8 mouse cellular contexts compared by ENCODE assay signal in the genomic region with DNA sequence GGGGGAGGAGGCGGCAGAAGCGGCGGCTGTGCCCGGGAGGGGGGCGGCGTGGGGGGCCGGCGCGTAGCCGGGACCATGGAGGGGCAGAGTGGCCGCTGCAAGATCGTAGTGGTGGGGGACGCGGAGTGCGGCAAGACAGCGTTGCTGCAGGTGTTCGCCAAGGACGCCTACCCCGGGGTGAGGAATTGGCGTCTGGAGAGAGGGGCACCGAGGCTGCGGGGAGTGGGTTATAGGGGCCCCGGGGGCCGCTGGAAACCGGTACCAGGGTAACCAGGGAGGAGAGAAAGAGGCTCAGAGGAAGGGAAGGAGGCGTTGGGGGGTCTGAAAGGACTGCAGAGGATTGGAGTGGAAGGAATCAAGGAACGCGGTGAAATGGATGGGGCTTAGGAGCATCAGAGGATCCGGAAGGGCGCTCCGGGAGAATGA. TPM values are rescaled to one million over a fixed set of nuclear protein-coding genes. Genes with fewer than 3 reads are reported as not detected.
A peak's percentile ranks its signal among the peaks of the same experiment; 100 is the strongest.
DNase-seq lines count a peak whose midpoint lies in the region; ATAC-seq and TF ChIP-seq lines count a peak whose summit lies in the region.

No protein-coding gene starts in this region.

- no peak overlapping the region for H3K27ac ChIP-seq in kidney, embryonic 14.5 days (ENCODE audit: low read depth, low read length)
- peak overlapping the region; percentile 87 for H3K27ac ChIP-seq in forebrain, embryonic 14.5 days (ENCODE audit: low read depth, low read length)
- H3K27ac ChIP-seq in liver, embryonic 12.5 days = 0 out of 2 replicates have a peak overlapping the region, but pooled peaks have one; percentile 28

- TF ChIP-seq CTCF in G1E (IDR thresholded peaks at IDR 0.05; ENCODE audit: low read depth, low read length) = no peak

- peaks cover 22% of the 10 kb centered on the region for H3K4me1 ChIP-seq in kidney, embryonic 14.5 days (ENCODE audit: control insufficient read depth, insufficient read depth, low read length)
- H3K4me1 ChIP-seq in G1E (ENCODE audit: insufficient read depth, low read depth, low read length) = peaks cover 80% of the 10 kb centered on the region
- peaks cover 30% of the 10 kb centered on the region for H3K4me1 ChIP-seq in forebrain, embryonic 14.5 days (ENCODE audit: control insufficient read depth, insufficient read depth, low read length)
- H3K4me1 ChIP-seq in liver, embryonic 12.5 days = peaks cover 58% of the 10 kb centered on the region

- WGBS in kidney, embryonic 14.5 days = 1% methylated on average over 31 of the region's 31 CpGs
- WGBS in forebrain, embryonic 14.5 days = under 1% methylated on average over 29 of the region's 31 CpGs
- under 1% methylated on average over 28 of the region's 31 CpGs for WGBS in liver, embryonic 12.5 days (ENCODE audit: insufficient replicate concordance)

- peak overlapping the region; percentile 74 for H3K4me3 ChIP-seq in kidney, embryonic 14.5 days (ENCODE audit: low read length)
- H3K4me3 ChIP-seq in G1E (ENCODE audit: low read depth, low read length) = peak overlapping the region; percentile 84
- H3K4me3 ChIP-seq in forebrain, embryonic 14.5 days (ENCODE audit: low read depth, low read length) = peak overlapping the region; percentile 78
- peak overlapping the region; percentile 74 for H3K4me3 ChIP-seq in liver, embryonic 12.5 days

- H3K9me3 ChIP-seq in kidney, embryonic 14.5 days (ENCODE audit: control insufficient read depth, low read length) = no peaks in the 10 kb centered on the region
- no peaks in the 10 kb centered on the region for H3K9me3 ChIP-seq in G1E (replicated peaks)
- H3K9me3 ChIP-seq in forebrain, embryonic 14.5 days (replicated peaks; ENCODE audit: control insufficient read depth, low read length) = no peaks in the 10 kb centered on the region
- H3K9me3 ChIP-seq in liver, embryonic 12.5 days (replicated peaks) = no peaks in the 10 kb centered on the region

- H3K9ac ChIP-seq in kidney, embryonic 14.5 days (ENCODE audit: low read depth, low read length) = peak overlapping the region; percentile 72
- H3K9ac ChIP-seq in forebrain, embryonic 14.5 days (ENCODE audit: low read length) = peak overlapping the region; percentile 88
- peak overlapping the region; percentile 73 for H3K9ac ChIP-seq in liver, embryonic 12.5 days

- DNase-seq in kidney, postnatal 36 days = no peak
- DNase-seq in G1E (ENCODE audit: low spot score) = peak; percentile 51
- DNase-seq in forebrain, embryonic 14.5 days (ENCODE audit: low spot score) = no peak
- DNase-seq in adrenal gland, postnatal 14 days = no peak
- DNase-seq in embryo, embryonic 11 days = no peak
- DNase-seq in cerebellum, adult 9-10 months = no peak

- peak; percentile 6; the same call in 1 of the 2 replicates for ATAC-seq in kidney, embryonic 14.5 days (ENCODE audit: low FRiP score, low TSS enrichment)
- ATAC-seq in G1E (ENCODE audit: extremely low read depth, insufficient number of reproducible peaks, low FRiP score, poor library complexity, severe bottlenecking) = no peak
- peak; percentile 40; the same call in 1 of the 2 replicates for ATAC-seq in forebrain, embryonic 14.5 days
- no peak for ATAC-seq in liver, embryonic 12.5 days

- H3K4me2 ChIP-seq in kidney, embryonic 14.5 days (replicated peaks; ENCODE audit: low read depth, low read length) = peak overlapping the region; percentile 90
- H3K4me2 ChIP-seq in forebrain, embryonic 14.5 days (ENCODE audit: low read length) = peak overlapping the region; percentile 82
- H3K4me2 ChIP-seq in liver, embryonic 12.5 days = peak overlapping the region; percentile 100

- no peaks in the 10 kb centered on the region for H3K27me3 ChIP-seq in kidney, embryonic 14.5 days (ENCODE audit: control insufficient read depth, insufficient read depth, low read length)
- H3K27me3 ChIP-seq in G1E (ENCODE audit: insufficient read depth, low read length) = peaks cover 3% of the 10 kb centered on the region; the same call in 1 of the 2 replicates
- H3K27me3 ChIP-seq in forebrain, embryonic 14.5 days (replicated peaks; ENCODE audit: control insufficient read depth, insufficient read depth, low read length) = no peaks in the 10 kb centered on the region
- H3K27me3 ChIP-seq in liver, embryonic 12.5 days (replicated peaks) = peaks cover 85% of the 10 kb centered on the region

- H3K36me3 ChIP-seq in kidney, embryonic 14.5 days (ENCODE audit: control insufficient read depth, insufficient read depth, low read length) = no peaks in the 10 kb centered on the region
- H3K36me3 ChIP-seq in G1E (replicated peaks) = peaks cover 35% of the 10 kb centered on the region
- peaks cover 15% of the 10 kb centered on the region; the same call in 1 of the 2 replicates for H3K36me3 ChIP-seq in forebrain, embryonic 14.5 days (ENCODE audit: control insufficient read depth, insufficient read depth, low read length)
- H3K36me3 ChIP-seq in liver, embryonic 12.5 days = no peaks in the 10 kb centered on the region

RNA-seq across cellular contexts. Expression of gene Vat1, which starts 2.2 kb away (rescaled TPM):
- 25.0 and 28.4 TPM in 2 replicates for polyA plus RNA-seq in kidney, embryonic 14.5 days (2014; fragmentation: Nextera tagmentation; extraction: Ambion mirVana)
- 237 and 238 TPM in 2 replicates for total RNA-seq in G1E (2014; fragmentation: Nextera tagmentation)
- 98.5 and 103 TPM in 2 replicates for total RNA-seq in G1E (2017)
- 384 and 452 TPM in 2 replicates for polyA plus RNA-seq in G1E (2012)
- polyA plus RNA-seq in forebrain, embryonic 14.5 days (2014; fragmentation: Nextera tagmentation; extraction: Ambion mirVana) = 77.5 and 85.7 TPM in 2 replicates
- 11.8 and 12.2 TPM in 2 replicates for polyA plus RNA-seq in liver, embryonic 12.5 days (2016; fragmentation: Nextera tagmentation; extraction: Ambion mirVana)
- 74.7 and 95.1 TPM in 2 replicates for total RNA-seq in adrenal gland, postnatal 14 days (2021)

RNA-seq across cellular contexts. Expression of gene Rnd2, which starts 3.5 kb away (rescaled TPM):
- polyA plus RNA-seq in kidney, embryonic 14.5 days (2014; fragmentation: Nextera tagmentation; extraction: Ambion mirVana) = 7.0 and 10.8 TPM in 2 replicates
- total RNA-seq in G1E (2014; fragmentation: Nextera tagmentation) = 26.5 and 32.0 TPM in 2 replicates
- total RNA-seq in G1E (2017) = 36.6 and 44.3 TPM in 2 replicates
- 35.3 and 46.4 TPM in 2 replicates for polyA plus RNA-seq in G1E (2012)
- polyA plus RNA-seq in forebrain, embryonic 14.5 days (2014; fragmentation: Nextera tagmentation; extraction: Ambion mirVana) = 98.7 and 131 TPM in 2 replicates
- 3.6 and 3.9 TPM in 2 replicates for polyA plus RNA-seq in liver, embryonic 12.5 days (2016; fragmentation: Nextera tagmentation; extraction: Ambion mirVana)
- total RNA-seq in adrenal gland, postnatal 14 days (2021) = 8.9 and 9.6 TPM in 2 replicates

RNA-seq across cellular contexts. Expression of gene Ifi35, which starts 20.1 kb away (rescaled TPM):
- polyA plus RNA-seq in kidney, embryonic 14.5 days (2014; fragmentation: Nextera tagmentation; extraction: Ambion mirVana) = 9.6 and 10.4 TPM in 2 replicates
- total RNA-seq in G1E (2014; fragmentation: Nextera tagmentation) (26.3 and 34.3 TPM in 2 replicates), G1E (2017) (48.4 and 54.8 TPM in 2 replicates)
- polyA plus RNA-seq in G1E (2012) = 24.3 and 28.1 TPM in 2 replicates
- polyA plus RNA-seq in forebrain, embryonic 14.5 days (2014; fragmentation: Nextera tagmentation; extraction: Ambion mirVana) = 2.7 and 3.4 TPM in 2 replicates
- 35.8 and 37.1 TPM in 2 replicates for polyA plus RNA-seq in liver, embryonic 12.5 days (2016; fragmentation: Nextera tagmentation; extraction: Ambion mirVana)
- 29.0 and 29.6 TPM in 2 replicates for total RNA-seq in adrenal gland, postnatal 14 days (2021)

RNA-seq across cellular contexts. Expression of gene Rpl27, which starts 26.2 kb away (rescaled TPM):
- polyA plus RNA-seq in kidney, embryonic 14.5 days (2014; fragmentation: Nextera tagmentation; extraction: Ambion mirVana) = 430 and 578 TPM in 2 replicates
- total RNA-seq in G1E (2014; fragmentation: Nextera tagmentation) (787 and 879 TPM in 2 replicates), G1E (2017) (1,687 and 2,225 TPM in 2 replicates)
- 444 and 1,039 TPM in 2 replicates for polyA plus RNA-seq in G1E (2012)
- polyA plus RNA-seq in forebrain, embryonic 14.5 days (2014; fragmentation: Nextera tagmentation; extraction: Ambion mirVana) = 281 and 371 TPM in 2 replicates
- polyA plus RNA-seq in liver, embryonic 12.5 days (2016; fragmentation: Nextera tagmentation; extraction: Ambion mirVana) = 378 and 390 TPM in 2 replicates
- total RNA-seq in adrenal gland, postnatal 14 days (2021) = 98.3 and 102 TPM in 2 replicates

RNA-seq across cellular contexts. Expression of gene Ptges3l, which starts 43.1 kb away (rescaled TPM):
- polyA plus RNA-seq in kidney, embryonic 14.5 days (2014; fragmentation: Nextera tagmentation; extraction: Ambion mirVana) = 8.9 and 10.3 TPM in 2 replicates
- total RNA-seq in G1E (2014; fragmentation: Nextera tagmentation) (not detected in 2 replicates), G1E (2017) (0.12 and 0.33 TPM in 2 replicates)
- polyA plus RNA-seq in G1E (2012) = 0.17 and 0.22 TPM in 2 replicates
- 1.2 TPM in 2 replicates for polyA plus RNA-seq in forebrain, embryonic 14.5 days (2014; fragmentation: Nextera tagmentation; extraction: Ambion mirVana)
- polyA plus RNA-seq in liver, embryonic 12.5 days (2016; fragmentation: Nextera tagmentation; extraction: Ambion mirVana) = 1.3 and 2.1 TPM in 2 replicates
- total RNA-seq in adrenal gland, postnatal 14 days (2021) = 3.2 and 5.3 TPM in 2 replicates

Comparison
In these comparisons a context has a peak if more than half of its experiments do, and no peak if none do; other contexts are left out.
1. ATAC-seq: peak in kidney, embryonic 14.5 days (single experiment) and forebrain, embryonic 14.5 days (single experiment); none in G1E (single experiment) and liver, embryonic 12.5 days (single experiment).
2. Peak in every context shown above with its lines, with median percentiles within 50 percentile points of each other: H3K4me2 ChIP-seq, H3K4me3 ChIP-seq and H3K9ac ChIP-seq.